Mouse (Mus musculus): Measurements from ENCODE around the gene Fblim1.

Fblim1 gene

DNA sequence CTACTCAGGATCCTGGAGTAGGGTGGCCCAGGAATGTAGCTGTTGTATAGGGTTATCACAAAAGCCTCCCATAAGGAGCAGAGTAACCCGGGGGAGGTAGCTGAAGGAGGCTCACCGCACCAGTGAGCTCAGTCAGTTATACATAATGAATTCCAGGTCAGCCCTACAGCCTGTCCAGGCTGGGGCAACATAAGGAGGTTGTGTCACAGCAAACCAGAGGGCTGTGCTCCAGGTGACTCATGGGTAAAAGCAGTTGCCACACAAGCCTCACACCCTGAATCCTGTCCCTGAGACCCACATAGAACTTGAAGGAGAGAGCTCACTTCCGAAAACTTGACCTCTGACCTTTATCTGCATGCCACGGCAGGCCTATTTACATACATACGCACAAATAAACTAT, 36.9 kb downstream of the Fblim1 start:
- 90% methylated on average over 5 of the region's 5 CpGs for WGBS

- 94% methylated on average over 7 of the region's 7 CpGs for WGBS
These were observed 38.7 kb downstream of the Fblim1 start for GRCm38 (mm10) chr4:141567174-141567573.

DNA sequence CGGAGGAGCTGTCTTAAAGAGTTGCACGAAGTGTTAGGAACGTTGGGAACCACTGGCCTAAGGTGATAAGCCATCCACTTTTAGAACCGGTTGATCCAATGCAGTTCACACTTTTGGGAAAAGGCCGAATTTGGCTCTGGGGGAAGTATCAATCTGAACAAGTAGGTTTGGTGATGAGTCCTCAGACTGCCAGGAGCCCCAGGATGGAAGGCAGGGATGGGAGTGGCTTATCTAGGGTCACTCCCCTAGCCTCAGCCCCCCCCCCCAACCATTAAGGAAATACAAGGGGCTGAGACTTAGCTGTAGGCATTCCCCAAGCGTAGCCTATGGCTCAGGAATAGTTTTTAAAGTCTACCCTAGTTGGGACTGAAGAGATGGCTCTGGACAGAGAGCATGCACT, 39.7 kb downstream of the Fblim1 start:
- 94% methylated on average over 6 of the region's 6 CpGs for WGBS

DNA sequence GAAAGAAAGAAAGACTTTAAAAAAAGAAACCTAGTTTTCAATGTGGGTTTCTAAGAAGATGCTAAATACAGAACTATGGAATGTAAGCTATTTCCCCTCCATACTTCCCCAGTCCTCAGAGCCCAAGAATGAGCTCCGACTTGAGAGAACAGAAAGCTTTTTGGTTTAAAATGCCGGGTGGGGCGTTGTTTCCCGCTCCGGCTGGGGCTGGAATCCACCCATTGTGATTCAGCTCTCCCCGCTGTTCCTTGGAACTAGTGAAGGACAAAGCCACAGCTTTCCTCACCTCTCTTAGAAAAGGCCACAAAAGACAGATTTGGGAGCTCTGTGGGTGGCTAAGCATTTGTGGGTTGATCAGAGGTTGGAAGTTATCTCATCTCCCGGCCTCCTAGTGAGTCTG, 40.6 kb downstream of the Fblim1 start:
- 30% methylated on average over 7 of the region's 7 CpGs for WGBS

DNA sequence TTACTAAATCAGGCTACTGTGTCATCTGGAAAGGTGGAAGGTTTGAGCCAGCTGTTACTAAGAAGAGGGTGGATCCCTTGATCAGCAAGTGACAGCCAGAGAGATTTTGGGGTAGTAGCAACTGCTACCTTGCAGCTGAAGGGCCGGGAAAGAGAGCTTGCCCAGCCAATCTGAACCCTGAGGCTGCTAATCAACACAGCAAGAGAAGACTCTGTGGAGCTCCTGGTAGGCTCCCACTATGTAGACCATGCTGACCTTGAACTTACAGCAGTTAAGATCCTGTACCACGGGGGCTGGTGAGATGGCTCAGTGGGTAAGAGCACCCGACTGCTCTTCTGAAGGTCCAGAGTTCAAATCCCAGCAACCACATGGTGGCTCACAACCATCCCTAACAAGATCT, 41.2 kb downstream of the Fblim1 start:
- WGBS = 84% methylated on average over 3 of the region's 3 CpGs

GRCm38 (mm10) chr4:141564209-141564608, 41.7 kb downstream of the Fblim1 start:
- 87% methylated on average over 4 of the region's 4 CpGs for WGBS

- WGBS = 71% methylated on average over 11 of the region's 11 CpGs
These were observed 43.6 kb downstream of the Fblim1 start for GRCm38 (mm10) chr4:141562281-141562680.

DNA sequence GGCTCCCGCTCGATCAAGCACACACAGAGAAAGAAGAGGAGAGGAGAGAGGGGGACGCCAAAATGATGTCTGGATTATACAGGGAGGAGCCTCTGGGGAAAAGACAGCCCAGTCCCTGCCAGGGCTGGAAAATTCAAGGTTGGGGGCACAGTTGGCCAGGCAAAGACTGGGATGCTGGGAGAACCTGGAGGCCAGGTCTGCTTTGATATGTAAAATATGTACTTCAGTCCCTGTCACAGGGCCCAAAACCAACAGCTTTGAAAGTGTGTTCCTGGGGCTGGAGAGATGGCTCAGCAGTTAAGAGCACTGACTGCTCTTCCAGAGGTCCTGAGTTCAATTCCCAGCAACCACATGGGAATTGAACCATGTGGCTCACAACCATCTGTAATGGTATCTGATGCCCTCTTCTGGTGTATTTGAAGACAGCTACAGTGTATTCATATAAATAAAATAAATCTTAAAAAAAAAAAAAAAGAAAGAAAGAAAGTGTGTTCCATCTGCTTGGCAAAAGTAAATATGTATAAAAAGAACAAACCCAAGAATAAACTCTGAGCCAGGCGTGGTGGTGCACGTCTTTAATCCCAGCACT, 44.5 kb downstream of the Fblim1 start:
- WGBS = 67% methylated on average over 5 of the region's 5 CpGs

DNA sequence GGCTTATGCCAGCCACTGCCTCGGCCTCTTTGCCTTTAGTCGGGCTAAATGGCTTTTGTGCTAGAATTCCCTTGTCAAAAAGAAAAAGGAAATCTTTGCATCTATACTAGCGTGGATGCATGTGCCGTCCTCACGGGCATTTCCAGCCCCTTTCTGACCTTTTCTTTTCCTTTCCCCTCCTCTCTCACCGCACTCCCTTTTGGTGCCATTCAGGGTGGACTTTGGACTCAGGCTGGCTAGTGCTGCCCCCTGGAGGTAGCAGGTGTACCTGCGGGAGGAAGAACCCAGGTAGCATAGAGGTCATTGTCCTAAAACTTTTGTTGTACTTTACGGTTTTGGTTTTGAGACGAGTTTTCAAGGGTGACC, 46.0 kb downstream of the Fblim1 start:
- 5% methylated on average over 9 of the region's 9 CpGs for WGBS

- WGBS = 1% methylated on average over 30 of the region's 30 CpGs
These were observed 46.6 kb downstream of the Fblim1 start for GRCm38 (mm10) chr4:141559131-141559897.

DNA sequence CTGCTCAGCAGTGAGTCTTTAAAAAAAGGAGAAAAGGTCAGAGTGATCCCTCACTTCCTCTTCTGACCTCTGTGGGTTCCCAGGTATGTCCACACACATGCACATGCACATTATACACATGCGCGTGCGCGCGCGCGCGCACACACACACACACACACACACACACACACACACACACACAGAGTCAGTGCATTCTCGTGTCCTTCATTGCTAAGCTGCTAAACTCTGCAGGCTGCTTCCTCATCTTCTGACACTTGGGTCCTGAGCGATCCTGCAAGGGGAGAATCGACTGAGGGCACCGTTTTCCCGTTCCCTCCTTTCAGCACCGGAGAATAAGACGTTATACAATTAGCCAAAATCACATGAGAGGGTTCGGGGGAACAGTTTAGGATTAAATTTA, 47.2 kb downstream of the Fblim1 start:
- 17% methylated on average over 16 of the region's 16 CpGs for WGBS

DNA sequence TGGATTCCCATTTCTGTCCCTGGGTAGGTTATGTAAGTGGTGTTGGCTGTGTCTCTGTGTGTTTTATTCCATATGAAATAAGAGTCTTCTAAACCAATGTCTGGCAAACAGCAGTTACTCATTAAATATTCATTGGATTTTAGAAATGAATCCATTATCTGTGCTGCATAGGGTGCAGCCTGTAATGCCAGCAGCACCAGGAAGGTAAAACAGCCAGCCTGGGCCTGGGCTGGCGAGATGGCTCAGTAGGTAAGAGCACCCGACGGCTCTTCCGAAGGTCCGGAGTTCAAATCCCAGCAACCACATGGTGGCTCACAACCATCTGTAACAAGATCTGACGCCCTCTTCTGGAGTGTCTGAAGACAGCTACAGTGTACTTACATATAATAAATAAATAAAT, 49.7 kb downstream of the Fblim1 start:
- WGBS = 81% methylated on average over 6 of the region's 6 CpGs

GRCm38 (mm10) chr4:141554255-141554865, 51.5 kb downstream of the Fblim1 start:
- 95% methylated on average over 8 of the region's 9 CpGs for WGBS

DNA sequence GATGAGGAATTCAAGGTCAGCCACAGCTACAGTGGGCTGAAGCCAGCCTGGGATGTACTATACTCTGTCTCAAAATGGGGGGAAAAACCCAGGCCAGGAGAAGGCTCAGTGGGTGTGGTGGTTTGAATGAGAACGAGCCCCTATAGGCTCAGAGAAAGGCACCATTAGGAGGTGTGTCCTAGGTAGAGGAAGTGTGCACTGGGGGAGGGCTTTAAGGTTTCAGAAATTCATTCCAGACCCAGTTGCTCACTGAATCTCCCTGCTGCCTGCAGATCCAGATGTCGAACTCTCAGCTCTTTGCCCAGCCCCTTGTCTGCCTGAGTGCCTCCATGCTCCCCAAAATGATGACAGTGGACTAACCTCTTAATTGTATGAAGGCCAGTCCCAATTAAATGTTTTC, 53.4 kb downstream of the Fblim1 start:
- 66% methylated on average over 2 of the region's 2 CpGs for WGBS

DNA sequence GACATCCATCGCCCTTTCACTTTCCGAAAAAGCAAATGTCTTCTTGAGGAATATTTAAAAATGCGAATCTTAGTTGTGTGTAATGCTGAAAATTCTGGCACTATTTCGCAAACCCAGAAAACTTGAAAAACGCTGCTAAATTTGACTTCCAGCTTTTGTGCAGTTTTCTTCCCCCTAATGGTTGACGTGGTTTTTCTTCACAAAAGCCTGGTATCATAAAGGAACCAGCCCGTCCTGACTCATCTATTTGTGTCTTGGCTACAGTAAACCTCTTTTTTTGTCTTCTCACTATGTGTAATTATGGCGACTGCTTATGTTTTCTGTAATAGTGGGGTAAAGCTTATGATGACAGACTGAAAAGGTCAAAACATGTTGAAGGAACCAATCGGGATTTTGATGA, 58.6 kb downstream of the Fblim1 start:
- WGBS = 4% methylated on average over 9 of the region's 9 CpGs

DNA sequence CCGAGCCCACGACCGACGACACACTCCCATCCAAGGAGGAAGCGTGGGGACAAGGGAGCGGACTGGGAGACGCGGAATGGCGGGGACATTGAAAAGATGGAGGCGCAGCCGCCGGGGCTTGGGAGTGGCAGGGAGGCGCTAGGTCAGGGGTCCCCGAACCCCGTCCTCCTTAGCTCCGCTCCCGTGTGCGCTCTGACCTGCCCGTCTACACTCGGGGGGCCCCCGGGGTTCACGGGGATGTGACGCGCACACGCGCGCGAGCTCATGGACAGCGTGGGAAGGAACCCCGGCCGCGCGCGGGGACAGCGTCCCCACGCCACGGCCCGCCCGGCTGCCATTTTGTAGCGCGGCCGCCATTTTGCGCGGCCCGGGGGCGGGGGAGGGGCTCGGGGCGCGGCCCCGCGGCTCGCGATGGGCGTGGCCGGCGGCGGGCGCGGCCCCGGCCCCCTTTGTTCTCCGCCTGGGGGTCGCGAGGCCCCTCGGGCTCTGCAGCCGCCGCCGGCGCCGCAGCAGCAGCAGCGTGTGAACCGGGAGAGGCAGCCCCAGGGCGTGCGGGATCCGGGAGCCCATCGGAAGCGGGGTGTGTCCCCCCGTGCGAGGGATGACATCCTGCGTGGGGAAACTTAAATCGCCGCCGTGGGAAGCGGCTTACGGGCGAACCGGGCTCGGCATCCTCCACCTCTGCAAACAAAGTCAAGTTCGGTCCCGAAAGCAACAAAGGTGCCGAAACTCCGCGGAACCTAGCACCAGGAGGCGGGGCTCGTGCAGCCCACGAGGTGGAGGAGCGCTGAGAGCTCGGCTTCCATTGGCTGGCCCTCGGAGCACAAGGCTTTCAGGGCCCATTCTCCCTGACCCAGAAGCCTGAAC, 59.3 kb downstream of the Fblim1 start:
- WGBS = under 1% methylated on average over 98 of the region's 98 CpGs

- under 1% methylated on average over 56 of the region's 56 CpGs for WGBS
These were observed 60.1 kb downstream of the Fblim1 start for GRCm38 (mm10) chr4:141545743-141546333.

DNA sequence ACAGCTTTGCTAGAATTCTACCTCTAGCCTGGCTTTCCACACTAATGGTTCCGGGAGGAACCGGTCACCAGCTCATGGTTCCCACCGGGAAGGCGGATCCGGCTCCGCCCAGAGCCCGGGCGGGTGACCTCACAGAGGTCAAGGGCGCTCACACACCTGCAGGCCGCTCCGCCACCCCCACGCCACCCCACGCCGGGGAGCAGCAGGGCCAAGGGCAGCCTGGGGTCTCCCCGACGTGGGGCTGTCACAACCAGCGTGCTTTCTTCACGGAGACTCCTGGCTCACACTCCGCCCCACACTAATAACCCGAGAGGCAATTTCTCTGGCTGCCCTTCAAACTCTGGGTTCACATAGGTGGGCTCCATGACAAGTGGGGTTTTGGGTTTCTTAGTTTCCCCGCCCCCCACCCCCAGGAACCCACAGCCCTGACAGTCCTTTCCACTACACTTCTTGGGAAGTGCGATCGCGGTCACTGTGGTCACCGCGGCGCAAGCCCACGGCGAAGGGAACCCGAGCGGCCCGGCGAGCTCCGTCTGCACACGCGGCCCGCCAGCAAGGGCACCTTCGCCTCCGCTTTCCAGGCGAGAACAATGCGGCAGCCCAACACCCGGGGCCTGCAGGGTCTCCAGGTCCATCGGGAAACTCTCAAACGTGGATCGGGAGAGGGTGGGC, 60.7 kb downstream of the Fblim1 start:
- WGBS = under 1% methylated on average over 45 of the region's 45 CpGs

GRCm38 (mm10) chr4:141544536-141544935, 61.4 kb downstream of the Fblim1 start:
- 48% methylated on average over 2 of the region's 2 CpGs for WGBS

DNA sequence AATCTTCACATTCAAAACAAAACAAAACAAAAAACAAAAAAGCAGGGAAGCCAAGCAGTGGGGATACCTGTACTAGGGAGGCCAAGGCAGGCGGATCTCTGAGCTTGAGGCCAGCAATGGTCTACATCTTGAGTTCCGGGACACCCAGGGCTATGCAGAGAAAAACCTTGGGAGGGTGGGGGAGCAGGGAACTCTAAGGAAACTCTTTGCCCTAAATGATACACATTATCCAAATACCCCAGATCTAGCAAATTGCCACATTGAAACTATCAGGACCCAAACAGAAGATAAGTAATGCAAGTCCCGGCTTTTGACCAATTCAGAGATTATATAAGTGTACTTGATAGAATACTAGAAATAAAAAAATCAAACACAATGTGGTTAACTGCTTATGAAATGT, 62.3 kb downstream of the Fblim1 start:
- 86% methylated on average over 3 of the region's 3 CpGs for WGBS

DNA sequence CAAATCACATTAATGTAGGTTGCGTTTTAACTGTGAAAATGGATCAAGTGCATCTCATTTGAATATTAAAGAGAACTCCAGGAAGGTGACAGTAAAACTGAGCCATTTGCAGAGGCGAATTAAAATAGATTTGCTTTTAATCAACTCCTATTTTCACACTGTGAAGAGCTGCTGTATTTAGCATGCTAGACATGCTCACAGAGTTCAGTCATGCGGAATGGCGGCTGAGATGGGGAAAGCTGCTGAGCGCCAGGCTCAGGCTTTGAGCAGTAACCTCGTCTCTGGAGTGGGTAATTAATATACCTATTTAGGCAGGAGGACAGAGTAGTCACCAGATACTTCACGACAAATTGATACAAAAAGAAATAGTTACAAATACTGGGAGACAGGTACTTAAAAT, 64.0 kb downstream of the Fblim1 start:
- 43% methylated on average over 7 of the region's 7 CpGs for WGBS

Data from cerebral cortex, adult 2 months (tissue).